Mouse (Mus musculus): ENCODE results near the gene Gm21883.
"Not testable (repeated sequence)": the region's sequence is repeated elsewhere in the genome, so short reads cannot be mapped to it uniquely, and the experiment has no call there.

Gm21883 gene

DNA sequence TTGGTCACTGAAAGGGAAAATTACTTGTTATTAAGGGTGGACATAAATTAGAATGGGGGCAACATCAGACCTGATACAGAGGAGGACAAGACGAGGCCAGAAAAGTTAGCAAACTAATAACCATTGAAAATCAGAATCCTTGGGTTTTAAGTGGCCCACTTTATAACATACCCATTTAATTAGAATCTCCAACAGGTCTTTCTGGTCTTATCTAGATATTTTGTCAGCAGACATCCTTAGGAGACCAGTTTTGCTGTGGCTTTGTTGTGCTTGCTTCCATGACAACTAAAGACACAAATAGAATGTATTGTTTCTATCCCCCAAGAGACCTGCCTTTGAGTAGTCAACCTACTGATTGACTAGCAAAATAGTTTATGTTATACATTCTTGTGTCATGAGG is at the start of gene Gm21883:
Gene Gm21883, minus strand, starts transcription at position 101 of the 400 bp plus-strand sequence.
- DNase-seq = not testable (repeated sequence)

- DNase-seq = not testable (repeated sequence)
Observed at GRCm38 (mm10) chrX:31618820-31619219, 44.7 kb upstream of the Gm21883 start, which contains the start of gene Spin2e. TSS of gene Spin2e (minus strand) at chrX:31618920.

All from layer of hippocampus, adult 9-11 months (tissue).